Mouse (Mus musculus) activated CD4-positive, CD25-positive, alpha-beta regulatory T cell, adult 4 months (primary cell): ENCODE measurements around the gene Nabp2. TPM values are rescaled to one million over a fixed set of nuclear protein-coding genes. Genes with fewer than 3 reads are reported as not detected.

Source experiments
- ATAC-seq: one replicate; pipeline ENCODE4 v1.8.0; 2017
- polyA plus RNA-seq, 2 experiments: library from polyadenylated mRNA; unstranded; fragments of 100-300 nt; shearing (Covaris generic); gene quantifications; one replicate each; pipeline ENCODE4 v1.2.1; 2017

Nabp2 gene
- polyA plus RNA-seq, 2 experiments from 2014 or later, result 75.0 to 81.0 TPM

GRCm38 (mm10) chr10:128382482-128382881 is 28.8 kb downstream of the Nabp2 start:
- ATAC-seq, result no peak

GRCm38 (mm10) chr10:128380565-128380964 is 30.7 kb downstream of the Nabp2 start:
- ATAC-seq, result no peak

- ATAC-seq, result no peak
Measured at GRCm38 (mm10) chr10:128379260-128379659, 32.0 kb downstream of the Nabp2 start.

GRCm38 (mm10) chr10:128378462-128378861 is 32.8 kb downstream of the Nabp2 start:
- no peak for ATAC-seq

GRCm38 (mm10) chr10:128377940-128378448 is 33.3 kb downstream of the Nabp2 start:
- ATAC-seq, result no peak

- peak; percentile 24 for ATAC-seq
Measured at GRCm38 (mm10) chr10:128377222-128377939, 33.9 kb downstream of the Nabp2 start.

- peak; percentile 81 for ATAC-seq
Measured at GRCm38 (mm10) chr10:128376455-128377211, 34.7 kb downstream of the Nabp2 start, which contains the start of gene Ankrd52. TSS of gene Ankrd52 (plus strand) at chr10:128377115.

GRCm38 (mm10) chr10:128376099-128376454 is 35.2 kb downstream of the Nabp2 start:
- ATAC-seq, result no peak

GRCm38 (mm10) chr10:128374393-128374792 is 36.9 kb downstream of the Nabp2 start:
- no peak for ATAC-seq

GRCm38 (mm10) chr10:128372989-128373748 is 38.1 kb downstream of the Nabp2 start:
- ATAC-seq, result no peak

GRCm38 (mm10) chr10:128372142-128372541 is 39.1 kb downstream of the Nabp2 start:
- no peak for ATAC-seq

- no peak for ATAC-seq
Measured at GRCm38 (mm10) chr10:128370601-128371000, 40.7 kb downstream of the Nabp2 start.

GRCm38 (mm10) chr10:128370021-128370420 is 41.3 kb downstream of the Nabp2 start:
- ATAC-seq, result no peak

- ATAC-seq, result no peak
Measured at GRCm38 (mm10) chr10:128369599-128369998, 41.7 kb downstream of the Nabp2 start.

GRCm38 (mm10) chr10:128369218-128369543 is 42.1 kb downstream of the Nabp2 start:
- no peak for ATAC-seq

- ATAC-seq, result peak; percentile 84
Measured at GRCm38 (mm10) chr10:128368402-128369217, 42.7 kb downstream of the Nabp2 start, which contains the start of gene Coq10a. TSS of gene Coq10a (minus strand) at chr10:128368997.

GRCm38 (mm10) chr10:128367899-128368401 is 43.3 kb downstream of the Nabp2 start:
- ATAC-seq, result no peak

- no peak for ATAC-seq
Measured at GRCm38 (mm10) chr10:128362568-128362967, 48.7 kb downstream of the Nabp2 start.

- no peak for ATAC-seq
Measured at GRCm38 (mm10) chr10:128361836-128362235, 49.5 kb downstream of the Nabp2 start.

GRCm38 (mm10) chr10:128359226-128359625 is 52.1 kb downstream of the Nabp2 start:
- ATAC-seq, result no peak

GRCm38 (mm10) chr10:128358796-128359195 is 52.5 kb downstream of the Nabp2 start:
- ATAC-seq, result no peak
